Mouse (Mus musculus) heart, adult 2 months (tissue): ENCODE measurements around the gene Ncaph. TPM values are rescaled to one million over a fixed set of nuclear protein-coding genes. Genes with fewer than 3 reads are reported as not detected.
"Not testable (repeated sequence)": the region's sequence is repeated elsewhere in the genome, so short reads cannot be mapped to it uniquely, and the experiment has no call there.

Experiments
- DNase-seq, 2 experiments: peaks; one replicate each; pipeline ENCODE4 v3.0.0; 2021
- H3K27ac ChIP-seq: fragments of 200-600 bp; 2 replicates; pipeline ENCODE4 v1.8.1; 2022
- H3K27me3 ChIP-seq: fragments of 200-500 bp; 2 replicates; pipeline ENCODE4 v1.6.1; 2012; ENCODE audit warnings: mild to moderate bottlenecking, low read length, inconsistent platforms, mixed read lengths; ENCODE audit not compliant: control insufficient read depth, insufficient read depth
- H3K36me3 ChIP-seq: fragments of 200-500 bp; 2 replicates; pipeline ENCODE4 v1.6.1; 2012; ENCODE audit warnings: low read length, inconsistent platforms; ENCODE audit not compliant: control insufficient read depth, insufficient read depth
- H3K4me1 ChIP-seq: fragments of 200-500 bp; 2 replicates; pipeline ENCODE4 v1.6.1; 2011; ENCODE audit warnings: low read length; ENCODE audit not compliant: control insufficient read depth, insufficient read depth
- H3K4me3 ChIP-seq: fragments of 200-600 bp; 2 replicates; pipeline ENCODE4 v1.8.1; 2022
- H3K79me2 ChIP-seq: fragments of 200-500 bp; replicated peaks from 2 replicates; pipeline ENCODE4 v1.6.1; 2012; ENCODE audit warnings: mild to moderate bottlenecking, inconsistent platforms, low read length, moderate library complexity, mixed read lengths; ENCODE audit not compliant: control insufficient read depth, insufficient read depth
- H3K9ac ChIP-seq: fragments of 200-500 bp; 2 replicates; pipeline ENCODE4 v1.6.1; 2012; ENCODE audit warnings: low read depth, mild to moderate bottlenecking, control low read depth, inconsistent platforms, low read length, mixed read lengths
- CTCF ChIP-seq: fragments of 200-600 bp; IDR thresholded peaks from 2 replicates; pipeline ENCODE4 v1.8.1; 2022; ENCODE audit warnings: antibody characterized with exemption, mild to moderate bottlenecking, moderate library complexity
- EP300 ChIP-seq: fragments of 200-500 bp; IDR thresholded peaks from 2 replicates; pipeline ENCODE4 v1.6.1; 2011; ENCODE audit warnings: low read depth, low read length, control low read depth; ENCODE audit not compliant: insufficient read depth
- POLR2A ChIP-seq: fragments of 200-500 bp; IDR thresholded peaks from 2 replicates; pipeline ENCODE4 v1.6.1; 2011; ENCODE audit warnings: mild to moderate bottlenecking, low read depth, low read length, control low read depth; ENCODE audit not compliant: insufficient read depth
- WGBS: fragments of 180-500 bp; shearing (Covaris S2); methylation state at CpG from one replicate; pipeline ENCODE4 v1.1.7; 2018; 5-methylcytosine and 5-hydroxymethylcytosine counted together
- intact Hi-C: fragments of 180-260 bp; cut with DNase I; formaldehyde crosslinking; loops from one replicate; pipeline ENCODE4 v1.15.1; 2025
- polyA plus RNA-seq: library from polyadenylated mRNA; depleted of rRNA; stranded (reverse); fragments of >200 nt; gene quantifications from 2 replicates; pipeline ENCODE4 v1.2.3, GENCODE M21; 2012
- total RNA-seq, 2 experiments: library from RNA; stranded (reverse); gene quantifications; 2 replicates each; pipeline ENCODE4 v1.2.3; 2021

Gene Ncaph
- total and polyA plus RNA-seq, 3 experiments: 0.41 to 1.4 (median 0.64) TPM

- TF ChIP-seq EP300 (no peak), POLR2A (no peak), CTCF (no peak)
- WGBS: 67% methylated on average over 4 of the region's 4 CpGs
Observed at GRCm38 (mm10) chr2:127138449-127138848, 4.7 kb upstream of the Ncaph start.

GRCm38 (mm10) chr2:127137838-127138420 lies 4.2 kb upstream of the Ncaph start:
- H3K36me3 ChIP-seq: peaks cover 8% of the 10 kb centered on the region
- TF ChIP-seq CTCF (peak; percentile 33; the same call in 1 of the 2 replicates), EP300 (no peak)
- H3K4me3 ChIP-seq: no peak overlapping the region
- no peaks in the 10 kb centered on the region for H3K79me2 ChIP-seq
- H3K27me3 ChIP-seq: no peaks in the 10 kb centered on the region
- no peak overlapping the region for H3K9ac ChIP-seq
- intact Hi-C loops: no loop called here
- peaks cover 13% of the 10 kb centered on the region for H3K4me1 ChIP-seq
- WGBS: 68% methylated on average over 10 of the region's 10 CpGs
- H3K27ac ChIP-seq: peak overlapping the region; percentile 79
- no peak for DNase-seq

More at GRCm38 (mm10) chr2:127138449-127138848, 4.7 kb upstream of the Ncaph start:
- no peaks in the 10 kb centered on the region for H3K27me3 ChIP-seq
- intact Hi-C loops: no loop called here
- no peaks in the 10 kb centered on the region for H3K79me2 ChIP-seq
- H3K4me1 ChIP-seq: peaks cover 14% of the 10 kb centered on the region
- no peak overlapping the region for H3K9ac ChIP-seq
- peaks cover 8% of the 10 kb centered on the region for H3K36me3 ChIP-seq
- H3K27ac ChIP-seq: peak overlapping the region; percentile 79
- no peak for DNase-seq
- H3K4me3 ChIP-seq: no peak overlapping the region

- Histone ChIP-seq H3K79me2 (no peaks in the 10 kb centered on the region; the same call in 1 of the 2 replicates), H3K9ac (no peak overlapping the region), H3K4me1 (peaks cover 13% of the 10 kb centered on the region), H3K27me3 (no peaks in the 10 kb centered on the region), H3K36me3 (peaks cover 8% of the 10 kb centered on the region), H3K4me3 (no peak overlapping the region), H3K27ac (peak overlapping the region; percentile 79)
- peak; percentile 54 to 70 for DNase-seq
- no peak for TF ChIP-seq CTCF
- peak; percentile 81; the same call in 1 of the 2 replicates for TF ChIP-seq EP300
- TF ChIP-seq POLR2A: peak; percentile 43; the same call in 1 of the 2 replicates
- WGBS: 7% methylated on average over 5 of the region's 5 CpGs
- intact Hi-C loops: no loop called here
Observed at GRCm38 (mm10) chr2:127136979-127137378, 3.2 kb upstream of the Ncaph start.

- H3K36me3 ChIP-seq, DNase-seq, H3K79me2 ChIP-seq, intact Hi-C loops, H3K27ac ChIP-seq, H3K9ac ChIP-seq, H3K27me3 ChIP-seq, H3K4me3 ChIP-seq: not testable (repeated sequence)
- WGBS: 47% methylated on average over 3 of the region's 3 CpGs
- H3K4me1 ChIP-seq: peaks cover 10% of the 10 kb centered on the region
- TF ChIP-seq CTCF: peak; percentile 32
Observed at GRCm38 (mm10) chr2:127135255-127135654, 1.5 kb upstream of the Ncaph start.

- H3K9ac ChIP-seq: no peak overlapping the region
- H3K36me3 ChIP-seq: no peaks in the 10 kb centered on the region
- no peaks in the 10 kb centered on the region; the same call in 1 of the 2 replicates for H3K79me2 ChIP-seq
- TF ChIP-seq EP300: no peak
- TF ChIP-seq CTCF: no peak
- no peak for TF ChIP-seq POLR2A
- H3K27ac ChIP-seq: no peak overlapping the region
- H3K27me3 ChIP-seq: no peaks in the 10 kb centered on the region
- no peak overlapping the region for H3K4me3 ChIP-seq
- 63% methylated on average over 8 of the region's 8 CpGs for WGBS
- DNase-seq: no peak
- H3K4me1 ChIP-seq: peaks cover under 1% of the 10 kb centered on the region
- intact Hi-C loops: loop anchor here (5.0 kb wide), 1 partner anchor 59 kb away; the partner anchor contains the start of gene Blvra
Observed at GRCm38 (mm10) chr2:127131353-127131752, 2.4 kb downstream of the Ncaph start.

GRCm38 (mm10) chr2:127128926-127129325 lies 4.8 kb downstream of the Ncaph start:
- H3K9ac ChIP-seq: no peak overlapping the region
- no peaks in the 10 kb centered on the region for H3K27me3 ChIP-seq
- WGBS: 60% methylated on average over 5 of the region's 5 CpGs
- H3K4me1 ChIP-seq: no peaks in the 10 kb centered on the region
- TF ChIP-seq POLR2A (no peak), CTCF (no peak), EP300 (no peak)
- intact Hi-C loops: no loop called here
- H3K4me3 ChIP-seq: no peak overlapping the region
- no peaks in the 10 kb centered on the region for H3K36me3 ChIP-seq
- DNase-seq: no peak
- no peak overlapping the region for H3K27ac ChIP-seq
- H3K79me2 ChIP-seq: no peaks in the 10 kb centered on the region; the same call in 1 of the 2 replicates
